In the genomic region with DNA sequence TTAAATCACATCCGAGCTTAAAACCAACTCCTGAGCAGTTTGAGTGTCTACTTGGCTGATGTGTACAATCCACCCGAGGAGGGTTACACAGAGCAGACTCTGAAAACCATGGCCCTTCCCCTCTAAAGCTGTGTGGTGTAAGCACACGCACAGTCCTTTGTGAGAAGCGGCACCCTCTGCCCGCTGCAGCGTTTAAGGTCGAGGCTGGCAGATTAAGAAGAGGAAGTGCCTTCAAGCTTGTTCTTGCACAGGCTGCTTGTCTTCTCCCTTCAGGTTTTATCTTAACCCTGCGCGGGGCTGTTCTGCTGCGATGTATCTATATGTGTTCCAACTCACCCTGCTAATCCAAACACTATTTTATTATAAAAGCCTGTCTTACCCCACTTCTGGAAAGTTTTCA, we compare ENCODE assay signal across 17 mouse cellular contexts.
DNase-seq lines count a peak whose midpoint lies in the region; ATAC-seq and TF ChIP-seq lines count a peak whose summit lies in the region.
"Had no signal": no experiment of that assay in that cellular context is flagged by ENCODE, and none has a peak within 500 bp of the region (broad histone marks: within the 10 kb centered on the region; RNA-seq: fewer than 3 reads in every experiment).

No protein-coding gene starts in this region.

- no peaks in the 10 kb centered on the region for H3K9me3 ChIP-seq in CH12.LX (replicated peaks; ENCODE audit: low read length)
- no peaks in the 10 kb centered on the region for H3K9me3 ChIP-seq in hindbrain, embryonic 10.5 days
- H3K9me3 ChIP-seq in neural tube, embryonic 15.5 days (replicated peaks) = no peaks in the 10 kb centered on the region
- H3K9me3 ChIP-seq: G1E; heart, embryonic 13.5 days; kidney, embryonic 15.5 days; stomach, embryonic 15.5 days had no signal

- dilution Hi-C loops in CH12.LX (cut with MboI; ENCODE audit: extremely low pct_ligation_motif_present, extremely low pct_unique_long_range_greater_than_20kb, low sequenced_read_pairs) = no loop called here

- H3K4me1 ChIP-seq in CH12.LX (ENCODE audit: control insufficient read depth in 1 of 2, insufficient read depth in 2 of 2) = peaks cover 0 to 9% of the 10 kb centered on the region in 2 experiments; a peak in 2 of 4 replicates
- H3K4me1 ChIP-seq in hindbrain, embryonic 10.5 days (replicated peaks) = no peaks in the 10 kb centered on the region
- no peaks in the 10 kb centered on the region for H3K4me1 ChIP-seq in neural tube, embryonic 15.5 days
- H3K4me1 ChIP-seq: stomach, embryonic 15.5 days had no signal

- H3K79me2 ChIP-seq in CH12.LX (replicated peaks; ENCODE audit: control insufficient read depth, extremely low read depth, insufficient read depth, poor library complexity, severe bottlenecking) = no peaks in the 10 kb centered on the region

- no peak for TF ChIP-seq EP300 in CH12.LX (IDR thresholded peaks at IDR 0.05; ENCODE audit: low read length)

- WGBS in hindbrain, embryonic 10.5 days = 86% methylated on average over 10 of the region's 10 CpGs
- 81% methylated on average over 10 of the region's 10 CpGs for WGBS in neural tube, embryonic 15.5 days

- H3K9ac ChIP-seq in CH12.LX (ENCODE audit: insufficient read depth, low read depth) = no peak overlapping the region
- H3K9ac ChIP-seq in neural tube, embryonic 15.5 days (replicated peaks) = no peak overlapping the region
- H3K9ac ChIP-seq: heart, embryonic 13.5 days; kidney, embryonic 15.5 days; lung, embryonic 14.5 days; stomach, embryonic 15.5 days had no signal

- no peaks in the 10 kb centered on the region for H3K36me3 ChIP-seq in CH12.LX (replicated peaks in 1 of 2; ENCODE audit: control insufficient read depth in 1 of 2, insufficient read depth in 1 of 2, low read length in 1 of 2)
- H3K36me3 ChIP-seq in splenic B cell, adult 2 months (ENCODE audit: control insufficient read depth, insufficient read depth, low read length, poor library complexity, severe bottlenecking) = no peaks in the 10 kb centered on the region
- H3K36me3 ChIP-seq in hindbrain, embryonic 10.5 days = no peaks in the 10 kb centered on the region
- no peaks in the 10 kb centered on the region for H3K36me3 ChIP-seq in neural tube, embryonic 15.5 days
- H3K36me3 ChIP-seq: heart, embryonic 13.5 days; kidney, embryonic 15.5 days; stomach, embryonic 15.5 days had no signal

- DNase-seq in A20 (ENCODE audit: low read depth, low spot score) = peak; percentile 88
- peak; percentile 26 for DNase-seq in CH12.LX (ENCODE audit: extremely low read depth)
- peak; percentile 71 for DNase-seq in splenic B cell, adult 2 months (ENCODE audit: low read depth, low spot score)
- DNase-seq in right cerebral cortex, postnatal 25 days = no peak
- no peak for DNase-seq in hindbrain, embryonic 10.5 days (ENCODE audit: low spot score)
- DNase-seq in kidney, adult 11 months = no peak
- DNase-seq: cerebellum, adult 11 months had no signal

- H3K27me3 ChIP-seq in CH12.LX (replicated peaks) = no peaks in the 10 kb centered on the region
- H3K27me3 ChIP-seq in splenic B cell, adult 2 months (ENCODE audit: control insufficient read depth, insufficient read depth, low read length, poor library complexity, severe bottlenecking) = no peaks in the 10 kb centered on the region
- no peaks in the 10 kb centered on the region for H3K27me3 ChIP-seq in hindbrain, embryonic 10.5 days (ENCODE audit: insufficient read depth, poor library complexity, severe bottlenecking)
- no peaks in the 10 kb centered on the region for H3K27me3 ChIP-seq in neural tube, embryonic 15.5 days (replicated peaks)
- H3K27me3 ChIP-seq: heart, embryonic 13.5 days; kidney, embryonic 15.5 days; stomach, embryonic 15.5 days had no signal

- ATAC-seq in megakaryocyte, adult 5-6 weeks (ENCODE audit: poor library complexity, severe bottlenecking) = peak; percentile 86
- ATAC-seq in neural tube, embryonic 15.5 days (ENCODE audit: low FRiP score) = no peak
- ATAC-seq: hindbrain, embryonic 16.5 days had no signal

- H3K4me2 ChIP-seq in CH12.LX (ENCODE audit: insufficient read depth, low read depth, poor library complexity, severe bottlenecking) = no peak overlapping the region
- no peak overlapping the region for H3K4me2 ChIP-seq in neural tube, embryonic 15.5 days
- H3K4me2 ChIP-seq: heart, embryonic 13.5 days; kidney, embryonic 15.5 days; lung, embryonic 14.5 days; stomach, embryonic 15.5 days had no signal

- H3K4me3 ChIP-seq in CH12.LX (replicated peaks in 1 of 3; ENCODE audit: low read depth in 2 of 3, low read length in 2 of 3, poor library complexity in 1 of 3) = no peak overlapping the region
- no peak overlapping the region for H3K4me3 ChIP-seq in hindbrain, embryonic 10.5 days
- no peak overlapping the region for H3K4me3 ChIP-seq in neural tube, embryonic 15.5 days (replicated peaks)
- H3K4me3 ChIP-seq: heart, embryonic 13.5 days; kidney, embryonic 15.5 days; left cerebral cortex, adult 2 months; myocyte; stomach, embryonic 15.5 days had no signal

- no peak for TF ChIP-seq POLR2A in CH12.LX (IDR thresholded peaks at IDR 0.05; ENCODE audit: low read depth, low read length)

- TF ChIP-seq RAD21 in CH12.LX (IDR thresholded peaks at IDR 0.05; ENCODE audit: low read depth, low read length) = no peak

- in situ Hi-C loops in CH12.LX (cut with MboI; ENCODE audit: low pct_ligation_motif_present, low pct_unique_long_range_greater_than_20kb, low sequenced_read_pairs) = no loop called here

- no peak for TF ChIP-seq CTCF in CH12.LX (conservative IDR thresholded peaks at IDR 0.05 in 1 of 2, IDR thresholded peaks at IDR 0.05 in 1 of 2; ENCODE audit: low read depth in 2 of 2, low read length in 2 of 2)

- no peak overlapping the region for H3K27ac ChIP-seq in CH12.LX (ENCODE audit: insufficient read depth, low read depth)
- H3K27ac ChIP-seq in hindbrain, embryonic 10.5 days = no peak overlapping the region
- no peak overlapping the region for H3K27ac ChIP-seq in neural tube, embryonic 15.5 days (replicated peaks)
- H3K27ac ChIP-seq: heart, embryonic 13.5 days; kidney, embryonic 15.5 days; left cerebral cortex, adult 2 months; stomach, embryonic 15.5 days had no signal

TF ChIP-seq in CH12.LX, 34 proteins besides CTCF, POLR2A, EP300 and RAD21:
- TF ChIP-seq UBTF (IDR thresholded peaks at IDR 0.05; ENCODE audit: low read depth, low read length) (no peak), ELF1 (IDR thresholded peaks at IDR 0.05; ENCODE audit: low read depth, low read length) (0 out of 2 replicates have a peak, but pooled peaks have one; percentile 15)

Comparison
In these comparisons a context has a peak if more than half of its experiments do, and no peak if none do; other contexts are left out.
1. DNase-seq: peak in A20 (single experiment), CH12.LX (single experiment) and splenic B cell, adult 2 months (single experiment); none in right cerebral cortex, postnatal 25 days (single experiment), hindbrain, embryonic 10.5 days (single experiment) and kidney, adult 11 months (single experiment).